Mouse (Mus musculus) forebrain, embryonic 16.5 days (tissue): Measurements from ENCODE around the gene Chd4. TPM values are rescaled to one million over a fixed set of nuclear protein-coding genes. Genes with fewer than 3 reads are reported as not detected.

Experiments
- ATAC-seq: fragments of 200-750 bp; cut with Nextera tagmentation; 2 replicates; pipeline ENCODE4 v1.8.0; 2017; ENCODE audit warnings: mild to moderate bottlenecking, moderate library complexity
- H3K27ac ChIP-seq: fragments of 300-500 bp; sonication (generic); 2 replicates; pipeline ENCODE4 v1.5.1; 2014; ENCODE audit warnings: low read length, control low read depth
- H3K27me3 ChIP-seq: fragments of 300-500 bp; sonication (generic); replicated peaks from 2 replicates; pipeline ENCODE4 v1.6.1; 2014; ENCODE audit warnings: low read length; ENCODE audit not compliant: control insufficient read depth, insufficient read depth
- H3K36me3 ChIP-seq: fragments of 300-500 bp; sonication (generic); 2 replicates; pipeline ENCODE4 v1.6.1; 2014; ENCODE audit not compliant: control insufficient read depth, insufficient read depth
- H3K4me1 ChIP-seq: fragments of 300-500 bp; sonication (generic); replicated peaks from 2 replicates; pipeline ENCODE4 v1.6.1; 2014; ENCODE audit warnings: low read length; ENCODE audit not compliant: control insufficient read depth, insufficient read depth
- H3K4me2 ChIP-seq: fragments of 300-500 bp; sonication (generic); 2 replicates; pipeline ENCODE4 v1.6.1; 2014; ENCODE audit warnings: mild to moderate bottlenecking, low read length, control low read depth
- H3K4me3 ChIP-seq: fragments of 300-500 bp; sonication (generic); replicated peaks from 2 replicates; pipeline ENCODE4 v1.5.1; 2014; ENCODE audit warnings: mild to moderate bottlenecking, low read length, control low read depth
- H3K9ac ChIP-seq: fragments of 300-500 bp; sonication (generic); replicated peaks from 2 replicates; pipeline ENCODE4 v1.6.1; 2014; ENCODE audit warnings: low read depth, low read length, control low read depth
- H3K9me3 ChIP-seq: fragments of 300-500 bp; sonication (generic); 2 replicates; pipeline ENCODE4 v1.6.1; 2016; ENCODE audit warnings: low read length; ENCODE audit not compliant: control insufficient read depth
- WGBS: fragments of 180-500 bp; shearing (Covaris S2); extraction: QIAGEN DNeasy Blood & Tissue Kit; methylation state at CpG from one replicate; pipeline ENCODE4 v1.1.7; 2014; 5-methylcytosine and 5-hydroxymethylcytosine counted together
- polyA plus RNA-seq: library from polyadenylated mRNA; unstranded; fragments of >200 nt; fragmentation: Nextera tagmentation; extraction: Ambion mirVana; gene quantifications from 2 replicates; pipeline ENCODE4 v1.2.1, GENCODE M21; 2015

Gene Chd4
- polyA plus RNA-seq, 1 experiment from 2014 or later: 79.8 TPM

DNA sequence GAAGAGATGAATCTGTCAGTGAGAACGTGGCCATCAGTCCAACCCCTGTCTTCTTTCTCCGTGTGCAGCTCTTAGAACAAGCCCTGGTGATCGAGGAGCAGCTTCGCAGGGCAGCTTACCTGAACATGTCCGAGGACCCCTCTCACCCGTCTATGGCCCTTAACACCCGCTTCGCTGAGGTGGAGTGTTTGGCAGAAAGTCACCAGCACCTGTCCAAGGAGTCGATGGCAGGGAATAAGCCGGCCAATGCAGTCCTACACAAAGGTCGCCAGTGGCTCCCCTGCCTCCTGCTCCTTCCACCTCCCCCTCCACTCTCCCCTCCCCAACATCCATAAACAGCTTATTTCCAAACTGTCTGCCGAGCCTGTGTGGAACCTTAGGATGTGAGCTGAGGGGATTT, 32.9 kb downstream of the Chd4 start:
- H3K9me3 ChIP-seq: no peaks in the 10 kb centered on the region
- no peak for ATAC-seq
- H3K4me2 ChIP-seq: no peak overlapping the region
- H3K27me3 ChIP-seq: no peaks in the 10 kb centered on the region
- 94% methylated on average over 12 of the region's 12 CpGs for WGBS
- H3K4me1 ChIP-seq: peaks cover 9% of the 10 kb centered on the region
- no peak overlapping the region for H3K4me3 ChIP-seq
- H3K9ac ChIP-seq: no peak overlapping the region
- no peak overlapping the region for H3K27ac ChIP-seq
- peaks cover 39% of the 10 kb centered on the region for H3K36me3 ChIP-seq

DNA sequence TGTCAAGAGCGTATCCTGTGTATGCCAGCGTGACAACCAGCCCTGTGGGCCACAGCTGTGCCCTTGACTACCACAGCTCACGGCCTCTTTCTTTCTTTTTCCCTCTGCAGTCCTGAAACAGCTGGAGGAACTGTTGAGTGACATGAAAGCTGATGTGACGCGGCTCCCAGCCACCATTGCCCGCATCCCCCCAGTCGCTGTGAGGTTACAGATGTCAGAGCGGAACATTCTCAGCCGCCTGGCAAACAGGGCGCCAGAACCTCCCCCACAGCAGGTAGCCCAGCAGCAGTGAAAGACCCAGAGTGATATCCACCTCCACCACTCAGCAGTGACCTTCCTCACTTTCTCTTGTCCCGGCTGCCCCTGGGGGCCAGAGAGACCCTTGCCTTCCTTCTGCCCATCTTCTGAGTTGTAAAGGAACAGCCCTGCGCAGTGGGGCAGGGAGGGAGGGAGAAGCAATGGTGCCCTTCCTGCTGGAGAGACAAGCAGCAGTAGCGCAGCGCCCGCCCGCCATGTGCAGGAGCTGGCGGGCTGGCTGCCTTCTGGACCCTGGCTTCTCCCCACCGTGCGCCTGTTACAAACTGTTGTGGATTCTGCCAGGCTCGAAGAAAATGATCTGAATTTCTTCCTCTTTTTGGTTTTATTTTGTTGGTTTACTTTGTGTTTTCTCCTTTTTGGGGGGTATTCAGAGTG, 34.1 kb downstream of the Chd4 start:
- H3K9ac ChIP-seq: no peak overlapping the region
- ATAC-seq: no peak
- peaks cover 30% of the 10 kb centered on the region for H3K36me3 ChIP-seq
- no peaks in the 10 kb centered on the region for H3K9me3 ChIP-seq
- H3K27ac ChIP-seq: no peak overlapping the region
- WGBS: 85% methylated on average over 19 of the region's 20 CpGs
- H3K27me3 ChIP-seq: no peaks in the 10 kb centered on the region
- no peak overlapping the region for H3K4me2 ChIP-seq
- no peak overlapping the region for H3K4me3 ChIP-seq
- peaks cover 9% of the 10 kb centered on the region for H3K4me1 ChIP-seq

- Histone ChIP-seq H3K9me3 (no peaks in the 10 kb centered on the region), H3K27me3 (no peaks in the 10 kb centered on the region), H3K36me3 (peaks cover 26% of the 10 kb centered on the region), H3K27ac (peak within 1 kb of the TSS; percentile 80), H3K4me1 (peaks cover 9% of the 10 kb centered on the region), H3K4me3 (peak within 1 kb of the TSS; percentile 57), H3K9ac (peak within 1 kb of the TSS; percentile 72), H3K4me2 (peak within 1 kb of the TSS; percentile 81)
- ATAC-seq: peak; percentile 94
- WGBS: under 1% methylated on average over 62 of the region's 66 CpGs
These were observed 35.7 kb downstream of the Chd4 start, which contains the start of gene Nop2 for GRCm38 (mm10) chr6:125131302-125132156. TSS of gene Nop2 (plus strand) at chr6:125131909.

DNA sequence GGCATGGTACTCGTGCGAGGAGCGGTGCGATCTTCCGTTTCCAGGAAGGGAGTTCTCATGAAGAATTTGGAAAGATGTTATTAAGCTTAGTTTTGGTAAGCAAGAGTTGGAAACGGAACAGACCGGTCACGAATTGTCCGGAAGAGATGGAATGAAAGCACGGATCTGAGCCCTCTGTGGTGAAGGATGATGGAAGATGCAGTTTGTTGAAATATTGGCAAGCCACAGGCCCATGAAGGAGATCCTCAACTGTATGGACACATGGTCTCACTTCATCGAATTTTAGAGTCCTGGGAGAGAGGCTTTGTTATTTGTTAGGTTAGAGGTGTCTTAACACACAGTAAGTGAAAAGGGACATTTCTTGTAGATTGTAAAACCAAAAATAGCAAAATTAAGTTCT, 36.7 kb downstream of the Chd4 start:
- Histone ChIP-seq H3K27me3 (no peaks in the 10 kb centered on the region), H3K9me3 (no peaks in the 10 kb centered on the region), H3K27ac (no peak overlapping the region), H3K4me3 (peak overlapping the region; percentile 57), H3K36me3 (peaks cover 23% of the 10 kb centered on the region), H3K4me1 (peaks cover 9% of the 10 kb centered on the region), H3K4me2 (peak overlapping the region; percentile 80), H3K9ac (peak overlapping the region; percentile 72)
- WGBS: 5% methylated on average over 11 of the region's 11 CpGs
- no peak for ATAC-seq

GRCm38 (mm10) chr6:125137002-125137671, 41.4 kb downstream of the Chd4 start:
- Histone ChIP-seq H3K4me1 (peaks cover 5% of the 10 kb centered on the region), H3K4me2 (no peak overlapping the region), H3K4me3 (no peak overlapping the region), H3K36me3 (peaks cover 35% of the 10 kb centered on the region), H3K9ac (no peak overlapping the region), H3K27me3 (no peaks in the 10 kb centered on the region), H3K9me3 (no peaks in the 10 kb centered on the region), H3K27ac (no peak overlapping the region)
- ATAC-seq: no peak
- WGBS: 86% methylated on average over 19 of the region's 19 CpGs

GRCm38 (mm10) chr6:125139747-125140146, 44.0 kb downstream of the Chd4 start:
- H3K4me3 ChIP-seq: no peak overlapping the region
- H3K4me2 ChIP-seq: no peak overlapping the region
- H3K9ac ChIP-seq: no peak overlapping the region
- peaks cover 35% of the 10 kb centered on the region for H3K36me3 ChIP-seq
- H3K27ac ChIP-seq: no peak overlapping the region
- H3K9me3 ChIP-seq: no peaks in the 10 kb centered on the region
- ATAC-seq: no peak
- 92% methylated on average over 7 of the region's 7 CpGs for WGBS
- H3K27me3 ChIP-seq: no peaks in the 10 kb centered on the region
- H3K4me1 ChIP-seq: 0 out of 2 replicates have a peak, but pooled peaks cover 5% of the 10 kb centered on the region

DNA sequence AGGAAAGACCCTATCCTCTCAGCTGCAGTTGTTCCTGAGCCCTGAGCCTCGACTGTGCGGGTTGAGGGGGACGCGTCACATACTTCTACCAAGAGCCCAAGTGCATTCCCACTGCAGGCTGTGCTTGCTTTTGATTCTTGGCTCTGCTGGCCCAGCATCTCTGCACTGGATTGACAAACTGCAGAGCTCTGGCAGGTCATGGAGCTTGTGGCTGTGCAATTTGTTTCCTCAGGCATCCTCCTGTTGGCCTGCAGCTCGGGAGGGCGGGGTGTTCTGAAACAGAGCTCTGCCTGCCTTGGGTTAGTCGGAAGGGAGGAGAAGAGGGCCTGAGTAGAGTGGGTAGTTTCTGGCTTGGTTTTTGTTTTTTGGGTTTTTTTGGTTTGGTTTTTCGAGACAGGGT, 46.7 kb downstream of the Chd4 start:
- no peaks in the 10 kb centered on the region for H3K9me3 ChIP-seq
- H3K27ac ChIP-seq: no peak overlapping the region
- H3K27me3 ChIP-seq: no peaks in the 10 kb centered on the region
- H3K9ac ChIP-seq: no peak overlapping the region
- H3K36me3 ChIP-seq: peaks cover 28% of the 10 kb centered on the region
- H3K4me2 ChIP-seq: no peak overlapping the region
- WGBS: 92% methylated on average over 8 of the region's 8 CpGs
- H3K4me1 ChIP-seq: peaks cover 25% of the 10 kb centered on the region
- H3K4me3 ChIP-seq: no peak overlapping the region
- no peak for ATAC-seq

DNA sequence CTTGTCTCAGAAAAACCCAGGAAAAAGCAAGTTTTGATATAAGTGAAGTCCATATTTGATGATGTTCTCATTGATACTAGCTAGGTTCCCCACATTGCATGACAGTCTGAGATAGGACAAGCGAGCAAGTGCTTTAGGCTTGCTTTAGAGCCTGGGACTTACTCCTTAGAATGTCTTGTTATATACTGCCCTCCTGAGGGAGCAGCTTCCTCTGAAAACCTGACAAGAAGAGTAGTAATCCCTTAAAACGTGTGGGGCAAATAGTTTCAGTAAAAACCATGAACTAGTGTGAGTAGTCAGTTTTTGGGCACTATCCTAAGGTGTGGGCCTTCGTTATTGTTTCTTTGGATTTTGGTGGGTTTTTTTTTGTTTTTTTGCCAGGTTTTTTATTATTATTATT, 47.3 kb downstream of the Chd4 start:
- no peak for ATAC-seq
- WGBS: 80% methylated on average over 3 of the region's 3 CpGs
- Histone ChIP-seq H3K36me3 (peaks cover 24% of the 10 kb centered on the region), H3K27me3 (no peaks in the 10 kb centered on the region), H3K4me3 (no peak overlapping the region), H3K4me2 (no peak overlapping the region), H3K9ac (no peak overlapping the region), H3K4me1 (peaks cover 30% of the 10 kb centered on the region), H3K27ac (no peak overlapping the region), H3K9me3 (no peaks in the 10 kb centered on the region)

- Histone ChIP-seq H3K27me3 (no peaks in the 10 kb centered on the region), H3K9me3 (no peaks in the 10 kb centered on the region), H3K4me1 (peaks cover 37% of the 10 kb centered on the region), H3K4me2 (no peak overlapping the region), H3K36me3 (peaks cover 21% of the 10 kb centered on the region), H3K9ac (no peak overlapping the region), H3K4me3 (no peak overlapping the region), H3K27ac (no peak overlapping the region)
- ATAC-seq: no peak
- 80% methylated on average over 9 of the region's 9 CpGs for WGBS
These were observed 48.1 kb downstream of the Chd4 start for GRCm38 (mm10) chr6:125143904-125144303.
